Mouse (Mus musculus) forebrain, embryonic 15.5 days (tissue): ENCODE measurements around the gene Plpp4. TPM values are rescaled to one million over a fixed set of nuclear protein-coding genes. Genes with fewer than 3 reads are reported as not detected.

Experiments
- ATAC-seq: fragments of 200-750 bp; cut with Nextera tagmentation; replicated peaks from 2 replicates; pipeline ENCODE4 v1.8.0; 2017; ENCODE audit warnings: mild to moderate bottlenecking, moderate TSS enrichment, moderate library complexity
- H3K27ac ChIP-seq: fragments of 300-500 bp; sonication (generic); replicated peaks from 2 replicates; pipeline ENCODE4 v1.5.1; 2015; ENCODE audit warnings: mild to moderate bottlenecking, inconsistent platforms
- H3K27me3 ChIP-seq: fragments of 300-500 bp; sonication (generic); 2 replicates; pipeline ENCODE4 v1.6.1; 2015; ENCODE audit warnings: inconsistent platforms
- H3K36me3 ChIP-seq: fragments of 300-500 bp; sonication (generic); 2 replicates; pipeline ENCODE4 v1.6.1; 2015; ENCODE audit warnings: mild to moderate bottlenecking, inconsistent platforms
- H3K4me1 ChIP-seq: fragments of 300-500 bp; sonication (generic); 2 replicates; pipeline ENCODE4 v1.6.1; 2015; ENCODE audit warnings: inconsistent platforms
- H3K4me2 ChIP-seq: fragments of 300-500 bp; sonication (generic); replicated peaks from 2 replicates; pipeline ENCODE4 v1.6.1; 2015; ENCODE audit warnings: mild to moderate bottlenecking, inconsistent platforms
- H3K4me3 ChIP-seq: fragments of 300-500 bp; sonication (generic); 2 replicates; pipeline ENCODE4 v1.5.1; 2015; ENCODE audit warnings: mild to moderate bottlenecking, inconsistent platforms
- H3K9ac ChIP-seq: fragments of 300-500 bp; sonication (generic); replicated peaks from 2 replicates; pipeline ENCODE4 v1.6.1; 2015; ENCODE audit warnings: mild to moderate bottlenecking, inconsistent platforms
- H3K9me3 ChIP-seq: fragments of 300-500 bp; sonication (generic); 2 replicates; pipeline ENCODE4 v1.6.1; 2016; ENCODE audit warnings: inconsistent platforms
- WGBS: fragments of 180-500 bp; shearing (Covaris S2); methylation state at CpG from one replicate; pipeline ENCODE4 v1.1.7; 2015; ENCODE audit warnings: mixed read lengths; 5-methylcytosine and 5-hydroxymethylcytosine counted together
- polyA plus RNA-seq: library from polyadenylated mRNA; unstranded; fragments of >200 nt; fragmentation: Nextera tagmentation; extraction: Ambion mirVana; gene quantifications from 2 replicates; pipeline ENCODE4 v1.2.1, GENCODE M21; 2015

Gene Plpp4
- polyA plus RNA-seq, 1 experiment from 2014 or later: 2.5 TPM

GRCm38 (mm10) chr7:129257374-129258018, 665 bp downstream of the Plpp4 start:
- 20% methylated on average over 13 of the region's 13 CpGs for WGBS
- Histone ChIP-seq H3K4me2 (peak overlapping the region; percentile 92), H3K9ac (peak overlapping the region; percentile 44), H3K4me1 (peaks cover 7% of the 10 kb centered on the region), H3K36me3 (no peaks in the 10 kb centered on the region), H3K27me3 (peaks cover 22% of the 10 kb centered on the region; the same call in 1 of the 2 replicates), H3K27ac (no peak overlapping the region), H3K4me3 (peak overlapping the region; percentile 48), H3K9me3 (no peaks in the 10 kb centered on the region)
- 0 out of 2 replicates have a peak, but pooled peaks have one; percentile 15 for ATAC-seq

GRCm38 (mm10) chr7:129258331-129258730, 1.5 kb downstream of the Plpp4 start:
- Histone ChIP-seq H3K4me1 (peaks cover 7% of the 10 kb centered on the region), H3K27ac (no peak overlapping the region), H3K9ac (no peak overlapping the region), H3K4me3 (no peak overlapping the region), H3K4me2 (no peak overlapping the region), H3K36me3 (no peaks in the 10 kb centered on the region), H3K9me3 (no peaks in the 10 kb centered on the region), H3K27me3 (peaks cover 22% of the 10 kb centered on the region; the same call in 1 of the 2 replicates)
- WGBS: 25% methylated on average over 7 of the region's 7 CpGs
- no peak for ATAC-seq

GRCm38 (mm10) chr7:129259195-129259594, 2.4 kb downstream of the Plpp4 start:
- Histone ChIP-seq H3K9ac (no peak overlapping the region), H3K27me3 (peaks cover 22% of the 10 kb centered on the region; the same call in 1 of the 2 replicates), H3K27ac (no peak overlapping the region), H3K4me2 (no peak overlapping the region), H3K36me3 (no peaks in the 10 kb centered on the region), H3K9me3 (no peaks in the 10 kb centered on the region), H3K4me3 (no peak overlapping the region), H3K4me1 (peaks cover 7% of the 10 kb centered on the region)
- WGBS: 77% methylated on average over 6 of the region's 6 CpGs
- no peak for ATAC-seq

GRCm38 (mm10) chr7:129273867-129274266, 17.0 kb downstream of the Plpp4 start:
- H3K4me1 ChIP-seq: no peaks in the 10 kb centered on the region
- no peak overlapping the region for H3K4me2 ChIP-seq
- no peak overlapping the region for H3K9ac ChIP-seq
- 64% methylated on average over 4 of the region's 4 CpGs for WGBS
- no peak for ATAC-seq
- H3K36me3 ChIP-seq: no peaks in the 10 kb centered on the region
- H3K9me3 ChIP-seq: no peaks in the 10 kb centered on the region
- H3K4me3 ChIP-seq: no peak overlapping the region
- H3K27me3 ChIP-seq: no peaks in the 10 kb centered on the region
- no peak overlapping the region for H3K27ac ChIP-seq

GRCm38 (mm10) chr7:129274726-129275125, 17.9 kb downstream of the Plpp4 start:
- Histone ChIP-seq H3K9me3 (no peaks in the 10 kb centered on the region), H3K27me3 (no peaks in the 10 kb centered on the region), H3K27ac (no peak overlapping the region), H3K4me2 (no peak overlapping the region), H3K4me1 (no peaks in the 10 kb centered on the region), H3K4me3 (no peak overlapping the region), H3K36me3 (no peaks in the 10 kb centered on the region), H3K9ac (no peak overlapping the region)
- ATAC-seq: no peak
- 90% methylated on average over 5 of the region's 5 CpGs for WGBS

- no peak overlapping the region for H3K9ac ChIP-seq
- H3K27ac ChIP-seq: no peak overlapping the region
- no peaks in the 10 kb centered on the region for H3K27me3 ChIP-seq
- H3K9me3 ChIP-seq: no peaks in the 10 kb centered on the region
- no peaks in the 10 kb centered on the region for H3K36me3 ChIP-seq
- H3K4me3 ChIP-seq: no peak overlapping the region
- ATAC-seq: no peak
- no peaks in the 10 kb centered on the region for H3K4me1 ChIP-seq
- WGBS: 78% methylated on average over 5 of the region's 5 CpGs
- no peak overlapping the region for H3K4me2 ChIP-seq
Observed at GRCm38 (mm10) chr7:129277751-129278150, 20.9 kb downstream of the Plpp4 start.

- Histone ChIP-seq H3K4me2 (no peak overlapping the region), H3K4me1 (no peaks in the 10 kb centered on the region), H3K36me3 (no peaks in the 10 kb centered on the region), H3K27ac (no peak overlapping the region), H3K27me3 (no peaks in the 10 kb centered on the region), H3K9ac (no peak overlapping the region), H3K9me3 (no peaks in the 10 kb centered on the region), H3K4me3 (no peak overlapping the region)
- 86% methylated on average over 4 of the region's 4 CpGs for WGBS
- no peak for ATAC-seq
Observed at GRCm38 (mm10) chr7:129278801-129279200, 22.0 kb downstream of the Plpp4 start.

- H3K9me3 ChIP-seq: no peaks in the 10 kb centered on the region
- H3K4me3 ChIP-seq: no peak overlapping the region
- H3K4me1 ChIP-seq: no peaks in the 10 kb centered on the region
- no peaks in the 10 kb centered on the region for H3K27me3 ChIP-seq
- no peak overlapping the region for H3K27ac ChIP-seq
- no peak overlapping the region for H3K4me2 ChIP-seq
- 74% methylated on average over 4 of the region's 4 CpGs for WGBS
- no peak overlapping the region for H3K9ac ChIP-seq
- no peak for ATAC-seq
- no peaks in the 10 kb centered on the region for H3K36me3 ChIP-seq
Observed at GRCm38 (mm10) chr7:129279261-129279660, 22.4 kb downstream of the Plpp4 start.

- 96% methylated on average over 4 of the region's 4 CpGs for WGBS
- Histone ChIP-seq H3K9ac (no peak overlapping the region), H3K27ac (no peak overlapping the region), H3K4me3 (no peak overlapping the region), H3K27me3 (no peaks in the 10 kb centered on the region), H3K4me1 (no peaks in the 10 kb centered on the region), H3K9me3 (no peaks in the 10 kb centered on the region), H3K36me3 (no peaks in the 10 kb centered on the region), H3K4me2 (no peak overlapping the region)
- ATAC-seq: no peak
Observed at GRCm38 (mm10) chr7:129281966-129282365, 25.1 kb downstream of the Plpp4 start.

- 64% methylated on average over 7 of the region's 7 CpGs for WGBS
- Histone ChIP-seq H3K9me3 (no peaks in the 10 kb centered on the region), H3K9ac (no peak overlapping the region), H3K36me3 (no peaks in the 10 kb centered on the region), H3K4me2 (no peak overlapping the region), H3K27me3 (no peaks in the 10 kb centered on the region), H3K27ac (no peak overlapping the region), H3K4me3 (no peak overlapping the region), H3K4me1 (no peaks in the 10 kb centered on the region)
- no peak for ATAC-seq
Observed at GRCm38 (mm10) chr7:129285186-129285868, 28.5 kb downstream of the Plpp4 start.

- Histone ChIP-seq H3K27ac (no peak overlapping the region), H3K9me3 (no peaks in the 10 kb centered on the region), H3K4me2 (no peak overlapping the region), H3K9ac (no peak overlapping the region), H3K4me1 (no peaks in the 10 kb centered on the region), H3K27me3 (no peaks in the 10 kb centered on the region), H3K36me3 (no peaks in the 10 kb centered on the region), H3K4me3 (no peak overlapping the region)
- WGBS: 91% methylated on average over 1 of the region's 1 CpGs
- ATAC-seq: no peak
Observed at GRCm38 (mm10) chr7:129293211-129293610, 36.4 kb downstream of the Plpp4 start.

GRCm38 (mm10) chr7:129301622-129302021, 44.8 kb downstream of the Plpp4 start:
- Histone ChIP-seq H3K9me3 (no peaks in the 10 kb centered on the region), H3K36me3 (no peaks in the 10 kb centered on the region), H3K9ac (no peak overlapping the region), H3K4me1 (peaks cover 3% of the 10 kb centered on the region; the same call in 1 of the 2 replicates), H3K4me3 (no peak overlapping the region), H3K27ac (no peak overlapping the region), H3K27me3 (no peaks in the 10 kb centered on the region), H3K4me2 (no peak overlapping the region)
- WGBS: 82% methylated on average over 5 of the region's 5 CpGs
- no peak for ATAC-seq
